Mouse (Mus musculus): ENCODE measurements around the gene Cradd.
A peak's percentile ranks its signal among the peaks of the same experiment; 100 is the strongest.

The Cradd gene

GRCm38 (mm10) chr10:95323393-95324277 is at the start of gene Cradd:
Gene Cradd, minus strand, starts transcription at chr10:95324133.
- Histone ChIP-seq H3K27me3 (ENCODE audit: control insufficient read depth, insufficient read depth, low read length, poor library complexity, severe bottlenecking) (no peaks in the 10 kb centered on the region), H3K36me3 (ENCODE audit: control insufficient read depth, insufficient read depth, low read length, poor library complexity, severe bottlenecking) (no peaks in the 10 kb centered on the region)
- DNase-seq (ENCODE audit: low read depth, low spot score), result peak; percentile 97

GRCm38 (mm10) chr10:95373340-95373739 is 49.4 kb upstream of the Cradd start:
- H3K27me3 ChIP-seq (ENCODE audit: control insufficient read depth, insufficient read depth, low read length, poor library complexity, severe bottlenecking), result no peaks in the 10 kb centered on the region
- DNase-seq (ENCODE audit: low read depth, low spot score), result no peak
- no peaks in the 10 kb centered on the region for H3K36me3 ChIP-seq (ENCODE audit: control insufficient read depth, insufficient read depth, low read length, poor library complexity, severe bottlenecking)

GRCm38 (mm10) chr10:95371942-95372341 is 48.0 kb upstream of the Cradd start:
- Histone ChIP-seq H3K36me3 (ENCODE audit: control insufficient read depth, insufficient read depth, low read length, poor library complexity, severe bottlenecking) (no peaks in the 10 kb centered on the region), H3K27me3 (ENCODE audit: control insufficient read depth, insufficient read depth, low read length, poor library complexity, severe bottlenecking) (no peaks in the 10 kb centered on the region)
- peak; percentile 77 for DNase-seq (ENCODE audit: low read depth, low spot score)

- Histone ChIP-seq H3K36me3 (ENCODE audit: control insufficient read depth, insufficient read depth, low read length, poor library complexity, severe bottlenecking) (no peaks in the 10 kb centered on the region), H3K27me3 (ENCODE audit: control insufficient read depth, insufficient read depth, low read length, poor library complexity, severe bottlenecking) (no peaks in the 10 kb centered on the region)
- no peak for DNase-seq (ENCODE audit: low read depth, low spot score)
Measured at GRCm38 (mm10) chr10:95369190-95369589, 45.3 kb upstream of the Cradd start.

- H3K27me3 ChIP-seq (ENCODE audit: control insufficient read depth, insufficient read depth, low read length, poor library complexity, severe bottlenecking), result no peaks in the 10 kb centered on the region
- no peak for DNase-seq (ENCODE audit: low read depth, low spot score)
- H3K36me3 ChIP-seq (ENCODE audit: control insufficient read depth, insufficient read depth, low read length, poor library complexity, severe bottlenecking), result no peaks in the 10 kb centered on the region
Measured at GRCm38 (mm10) chr10:95368151-95368550, 44.2 kb upstream of the Cradd start.

- no peaks in the 10 kb centered on the region for H3K27me3 ChIP-seq (ENCODE audit: control insufficient read depth, insufficient read depth, low read length, poor library complexity, severe bottlenecking)
- no peaks in the 10 kb centered on the region for H3K36me3 ChIP-seq (ENCODE audit: control insufficient read depth, insufficient read depth, low read length, poor library complexity, severe bottlenecking)
- DNase-seq (ENCODE audit: low read depth, low spot score), result peak; percentile 70
Measured at GRCm38 (mm10) chr10:95367661-95368089, 43.7 kb upstream of the Cradd start.

- DNase-seq (ENCODE audit: low read depth, low spot score), result no peak
- no peaks in the 10 kb centered on the region for H3K36me3 ChIP-seq (ENCODE audit: control insufficient read depth, insufficient read depth, low read length, poor library complexity, severe bottlenecking)
- H3K27me3 ChIP-seq (ENCODE audit: control insufficient read depth, insufficient read depth, low read length, poor library complexity, severe bottlenecking), result no peaks in the 10 kb centered on the region
Measured at GRCm38 (mm10) chr10:95367241-95367640, 43.3 kb upstream of the Cradd start.

- DNase-seq (ENCODE audit: low read depth, low spot score), result no peak
- Histone ChIP-seq H3K36me3 (ENCODE audit: control insufficient read depth, insufficient read depth, low read length, poor library complexity, severe bottlenecking) (no peaks in the 10 kb centered on the region), H3K27me3 (ENCODE audit: control insufficient read depth, insufficient read depth, low read length, poor library complexity, severe bottlenecking) (no peaks in the 10 kb centered on the region)
Measured at GRCm38 (mm10) chr10:95362326-95362725, 38.4 kb upstream of the Cradd start.

GRCm38 (mm10) chr10:95361260-95361841 is 37.4 kb upstream of the Cradd start:
- Histone ChIP-seq H3K27me3 (ENCODE audit: control insufficient read depth, insufficient read depth, low read length, poor library complexity, severe bottlenecking) (no peaks in the 10 kb centered on the region), H3K36me3 (ENCODE audit: control insufficient read depth, insufficient read depth, low read length, poor library complexity, severe bottlenecking) (no peaks in the 10 kb centered on the region)
- no peak for DNase-seq (ENCODE audit: low read depth, low spot score)

- no peak for DNase-seq (ENCODE audit: low read depth, low spot score)
- Histone ChIP-seq H3K36me3 (ENCODE audit: control insufficient read depth, insufficient read depth, low read length, poor library complexity, severe bottlenecking) (no peaks in the 10 kb centered on the region), H3K27me3 (ENCODE audit: control insufficient read depth, insufficient read depth, low read length, poor library complexity, severe bottlenecking) (no peaks in the 10 kb centered on the region)
Measured at GRCm38 (mm10) chr10:95360048-95360447, 36.1 kb upstream of the Cradd start.

- Histone ChIP-seq H3K27me3 (ENCODE audit: control insufficient read depth, insufficient read depth, low read length, poor library complexity, severe bottlenecking) (no peaks in the 10 kb centered on the region), H3K36me3 (ENCODE audit: control insufficient read depth, insufficient read depth, low read length, poor library complexity, severe bottlenecking) (no peaks in the 10 kb centered on the region)
- peak; percentile 48 for DNase-seq (ENCODE audit: low read depth, low spot score)
Measured at GRCm38 (mm10) chr10:95357721-95358120, 33.8 kb upstream of the Cradd start.

GRCm38 (mm10) chr10:95356711-95357110 is 32.8 kb upstream of the Cradd start:
- H3K27me3 ChIP-seq (ENCODE audit: control insufficient read depth, insufficient read depth, low read length, poor library complexity, severe bottlenecking), result no peaks in the 10 kb centered on the region
- DNase-seq (ENCODE audit: low read depth, low spot score), result no peak
- H3K36me3 ChIP-seq (ENCODE audit: control insufficient read depth, insufficient read depth, low read length, poor library complexity, severe bottlenecking), result no peaks in the 10 kb centered on the region

- no peak for DNase-seq (ENCODE audit: low read depth, low spot score)
- no peaks in the 10 kb centered on the region for H3K36me3 ChIP-seq (ENCODE audit: control insufficient read depth, insufficient read depth, low read length, poor library complexity, severe bottlenecking)
- no peaks in the 10 kb centered on the region for H3K27me3 ChIP-seq (ENCODE audit: control insufficient read depth, insufficient read depth, low read length, poor library complexity, severe bottlenecking)
Measured at GRCm38 (mm10) chr10:95355678-95356268, 31.8 kb upstream of the Cradd start.

- Histone ChIP-seq H3K36me3 (ENCODE audit: control insufficient read depth, insufficient read depth, low read length, poor library complexity, severe bottlenecking) (no peaks in the 10 kb centered on the region), H3K27me3 (ENCODE audit: control insufficient read depth, insufficient read depth, low read length, poor library complexity, severe bottlenecking) (no peaks in the 10 kb centered on the region)
- DNase-seq (ENCODE audit: low read depth, low spot score), result no peak
Measured at GRCm38 (mm10) chr10:95354673-95355072, 30.7 kb upstream of the Cradd start.

- Histone ChIP-seq H3K27me3 (ENCODE audit: control insufficient read depth, insufficient read depth, low read length, poor library complexity, severe bottlenecking) (no peaks in the 10 kb centered on the region), H3K36me3 (ENCODE audit: control insufficient read depth, insufficient read depth, low read length, poor library complexity, severe bottlenecking) (no peaks in the 10 kb centered on the region)
- DNase-seq (ENCODE audit: low read depth, low spot score), result no peak
Measured at GRCm38 (mm10) chr10:95354047-95354446, 30.1 kb upstream of the Cradd start.

Measured in splenic B cell, adult 2 months (primary cell).